In genomic region chr10:78169281-78170042, GRCm38 (mm10) we compare ENCODE assay signal across 8 mouse cellular contexts. TPM values are rescaled to one million over a fixed set of nuclear protein-coding genes. Genes with fewer than 3 reads are reported as not detected.
A peak's percentile ranks its signal among the peaks of the same experiment; 100 is the strongest.
DNase-seq lines count a peak whose midpoint lies in the region; ATAC-seq and TF ChIP-seq lines count a peak whose summit lies in the region.

Gene D10Jhu81e, minus strand, starts transcription at chr10:78169782.

- peaks cover 71% of the 10 kb centered on the region for H3K36me3 ChIP-seq in embryonic facial prominence, embryonic 15.5 days
- peaks cover 68% of the 10 kb centered on the region for H3K36me3 ChIP-seq in limb, embryonic 14.5 days (ENCODE audit: control insufficient read depth, insufficient read depth, low read length)
- peaks cover 64% of the 10 kb centered on the region for H3K36me3 ChIP-seq in midbrain, postnatal 0 days (ENCODE audit: insufficient read depth, low read length)

- DNase-seq in 416B (ENCODE audit: low read depth), result peak; percentile 99
- DNase-seq in heart, adult 8-10 months (ENCODE audit: low spot score), result peak; percentile 99
- peak; percentile 100 for DNase-seq in kidney, adult 9 months
- peak; percentile 98 for DNase-seq in limb, embryonic 14.5 days (ENCODE audit: low spot score)
- peak; percentile 98 for DNase-seq in midbrain, postnatal 0 days (ENCODE audit: low spot score)
- peak; percentile 99 to 100 for DNase-seq in spleen, postnatal 14 days (ENCODE audit: low spot score in 2 of 2)

- peak within 1 kb of the TSS; percentile 94 for H3K9ac ChIP-seq in embryonic facial prominence, embryonic 15.5 days
- H3K9ac ChIP-seq in limb, embryonic 14.5 days (ENCODE audit: low read depth, low read length, severe bottlenecking), result peak within 1 kb of the TSS; percentile 66
- H3K9ac ChIP-seq in midbrain, postnatal 0 days (replicated peaks; ENCODE audit: low read length, poor library complexity, severe bottlenecking), result peak within 1 kb of the TSS; percentile 78

- WGBS in bone marrow, adult 2 months, result 1% methylated on average over 50 of the region's 50 CpGs
- 1% methylated on average over 50 of the region's 50 CpGs for WGBS in embryonic facial prominence, embryonic 15.5 days
- WGBS in limb, embryonic 14.5 days, result 2% methylated on average over 45 of the region's 50 CpGs
- under 1% methylated on average over 45 of the region's 50 CpGs for WGBS in midbrain, postnatal 0 days

- peak; percentile 8; the same call in 1 of the 2 replicates for TF ChIP-seq CTCF in bone marrow, adult 2 months (IDR thresholded peaks at IDR 0.05; ENCODE audit: control insufficient read depth, insufficient read depth, low read length)
- peak; percentile 35 for TF ChIP-seq CTCF in midbrain, postnatal 0 days (IDR thresholded peaks at IDR 0.05)

- peak; percentile 85; the same call in 1 of the 2 replicates for TF ChIP-seq POLR2A in bone marrow, adult 2 months (IDR thresholded peaks at IDR 0.05; ENCODE audit: borderline replicate concordance, control insufficient read depth, low read depth, low read length)
- TF ChIP-seq POLR2A in limb, embryonic 14.5 days (IDR thresholded peaks at IDR 0.05; ENCODE audit: borderline replicate concordance, extremely low read depth, insufficient read depth, insufficient read length), result peak; percentile 79; the same call in 1 of the 2 replicates

- H3K4me3 ChIP-seq in bone marrow, adult 2 months (replicated peaks; ENCODE audit: control insufficient read depth, low read depth, low read length), result peak within 1 kb of the TSS; percentile 77
- H3K4me3 ChIP-seq in embryonic facial prominence, embryonic 15.5 days (replicated peaks), result peak within 1 kb of the TSS; percentile 94
- H3K4me3 ChIP-seq in limb, embryonic 14.5 days (replicated peaks; ENCODE audit: low read length), result peak within 1 kb of the TSS; percentile 60
- peak within 1 kb of the TSS; percentile 62 for H3K4me3 ChIP-seq in midbrain, postnatal 0 days (ENCODE audit: low read depth, low read length)

- peak; percentile 96 for ATAC-seq in embryonic facial prominence, embryonic 15.5 days (ENCODE audit: insufficient number of reproducible peaks, low FRiP score, low TSS enrichment, low read depth)
- ATAC-seq in limb, embryonic 14.5 days (ENCODE audit: low FRiP score, low read depth), result peak; percentile 97
- ATAC-seq in midbrain, postnatal 0 days (ENCODE audit: low FRiP score), result peak; percentile 96

- no peaks in the 10 kb centered on the region; the same call in 1 of the 2 replicates for H3K4me1 ChIP-seq in bone marrow, adult 2 months (ENCODE audit: control insufficient read depth, insufficient read depth, low read length)
- peaks cover 16% of the 10 kb centered on the region for H3K4me1 ChIP-seq in embryonic facial prominence, embryonic 15.5 days
- peaks cover 6% of the 10 kb centered on the region for H3K4me1 ChIP-seq in limb, embryonic 14.5 days (ENCODE audit: control insufficient read depth, insufficient read depth, low read length)
- H3K4me1 ChIP-seq in midbrain, postnatal 0 days (ENCODE audit: insufficient read depth, low read length), result peaks cover 6% of the 10 kb centered on the region; the same call in 1 of the 2 replicates

- H3K4me2 ChIP-seq in embryonic facial prominence, embryonic 15.5 days (replicated peaks), result peak within 1 kb of the TSS; percentile 80
- peak within 1 kb of the TSS; percentile 66 for H3K4me2 ChIP-seq in limb, embryonic 14.5 days (replicated peaks; ENCODE audit: low read depth, low read length, severe bottlenecking)
- peak within 1 kb of the TSS; percentile 88 for H3K4me2 ChIP-seq in midbrain, postnatal 0 days (ENCODE audit: low read depth, low read length, poor library complexity, severe bottlenecking)

- H3K27me3 ChIP-seq in embryonic facial prominence, embryonic 15.5 days, result no peaks in the 10 kb centered on the region
- no peaks in the 10 kb centered on the region for H3K27me3 ChIP-seq in limb, embryonic 14.5 days (ENCODE audit: control insufficient read depth, insufficient read depth, low read length)
- no peaks in the 10 kb centered on the region for H3K27me3 ChIP-seq in midbrain, postnatal 0 days (ENCODE audit: insufficient read depth, low read length)

- H3K9me3 ChIP-seq in embryonic facial prominence, embryonic 15.5 days (replicated peaks), result no peaks in the 10 kb centered on the region
- no peaks in the 10 kb centered on the region for H3K9me3 ChIP-seq in limb, embryonic 14.5 days (ENCODE audit: control insufficient read depth, low read length)
- H3K9me3 ChIP-seq in midbrain, postnatal 0 days (ENCODE audit: low read length), result no peaks in the 10 kb centered on the region

- peak within 1 kb of the TSS; percentile 55 for H3K27ac ChIP-seq in bone marrow, adult 2 months (ENCODE audit: control insufficient read depth, insufficient read depth, low read depth, low read length, poor library complexity)
- H3K27ac ChIP-seq in embryonic facial prominence, embryonic 15.5 days (replicated peaks), result peak within 1 kb of the TSS; percentile 79
- H3K27ac ChIP-seq in limb, embryonic 14.5 days (replicated peaks; ENCODE audit: low read depth, low read length), result peak within 1 kb of the TSS; percentile 65; the same call in 1 of the 2 replicates
- H3K27ac ChIP-seq in midbrain, postnatal 0 days (ENCODE audit: low read depth, low read length), result peak within 1 kb of the TSS; percentile 73

RNA-seq across cellular contexts. Expression of gene D10Jhu81e, which starts in this region (rescaled TPM):
- 25.3 and 31.3 TPM in 2 replicates for polyA plus RNA-seq in bone marrow, adult 2 months (2011; ENCODE audit: insufficient read depth, insufficient read length, low replicate concordance, missing spikeins)
- 38.1 and 40.9 TPM in 2 replicates for polyA plus RNA-seq in embryonic facial prominence, embryonic 15.5 days (2015; fragmentation: Nextera tagmentation; extraction: Ambion mirVana)
- total RNA-seq in heart, adult 8-10 months (2022), result 100 to 1,000 TPM; 676 to 739 (median 714) TPM
- polyA plus RNA-seq in limb, embryonic 14.5 days (2012; rRNA removed), result 94.8 and 125 TPM in 2 replicates
- 25.6 and 28.6 TPM in 2 replicates for polyA plus RNA-seq in limb, embryonic 14.5 days (2014; fragmentation: Nextera tagmentation; extraction: Ambion mirVana)
- total RNA-seq in midbrain, postnatal 0 days (2014; rRNA removed), result 80.0 and 119 TPM in 2 replicates
- 24.1 and 26.7 TPM in 2 replicates for polyA plus RNA-seq in midbrain, postnatal 0 days (2015; fragmentation: Nextera tagmentation; extraction: Ambion mirVana)

Comparison
In these comparisons a context has a peak if more than half of its experiments do, and no peak if none do; other contexts are left out.
1. Peak in every context shown above with its lines: DNase-seq, ATAC-seq, H3K4me3 ChIP-seq and H3K27ac ChIP-seq.